Mouse (Mus musculus): ENCODE results near the gene Tbc1d19.

GRCm38 (mm10) chr5:53784818-53785520 is 24.4 kb upstream of the Tbc1d19 start:
- no peak for TF ChIP-seq CTCF (IDR thresholded peaks at IDR 0.05; ENCODE audit: control insufficient read depth, insufficient read depth, low read length)
- TF ChIP-seq POLR2A (IDR thresholded peaks at IDR 0.05; ENCODE audit: borderline replicate concordance, control insufficient read depth, low read depth, low read length) = no peak

Measured in bone marrow, adult 2 months (tissue).